Mouse (Mus musculus) B cell, adult 2 months (primary cell): Measurements from ENCODE around the gene Srgap2.

ENCODE experiments used
- DNase-seq, 2 experiments: peaks; one replicate each; pipeline ENCODE4 v3.0.0; 2022

Srgap2 gene

DNA sequence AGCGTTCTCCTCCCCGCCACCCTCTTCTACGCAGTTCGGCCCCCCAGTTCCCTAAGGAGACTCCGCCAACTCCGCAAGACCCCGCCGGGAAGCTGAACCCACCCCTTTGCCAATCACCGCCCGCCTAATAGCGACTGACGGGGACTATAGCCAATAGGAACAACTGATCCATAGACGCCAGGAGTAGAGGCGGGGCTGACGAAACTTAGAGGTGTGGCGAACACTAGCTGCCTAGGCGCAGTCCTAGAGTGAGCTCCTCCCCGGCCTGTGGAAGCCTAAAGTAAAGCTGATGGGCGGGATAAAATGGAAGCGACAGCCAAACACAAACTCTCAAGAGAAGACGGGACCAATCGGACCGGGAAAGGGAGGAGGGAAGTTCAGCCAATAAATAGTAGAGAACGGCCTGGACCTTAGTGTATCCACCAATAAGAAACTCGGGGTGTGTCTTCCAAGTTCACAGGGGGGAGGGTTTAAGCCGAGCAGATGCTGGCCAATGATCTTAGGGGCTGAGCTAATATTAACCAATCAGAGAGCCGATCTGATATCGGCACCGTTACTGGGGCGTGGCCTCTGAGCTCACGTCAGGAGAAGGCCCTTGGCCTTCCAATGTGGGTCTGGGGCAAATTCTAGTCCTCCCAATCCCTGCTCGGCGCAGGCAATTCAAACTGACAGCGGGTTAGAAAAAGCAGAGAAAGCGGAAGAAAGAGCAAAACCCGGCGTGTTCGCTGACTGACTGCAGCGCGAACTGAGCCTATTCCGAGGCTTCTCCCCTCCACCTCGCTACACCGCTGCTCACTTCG is at the start of gene Srgap2, which contains the start of gene Fam72a:
Srgap2 (minus strand) TSS at position 72 of the 800 bp plus-strand sequence.
Fam72a (plus strand) TSS at position 623 of the 800 bp plus-strand sequence.
- peak; percentile 93 to 96 for DNase-seq

GRCm38 (mm10) chr1:131573721-131574120 is 46.6 kb upstream of the Srgap2 start:
- peak; percentile 14 to 17 for DNase-seq

DNA sequence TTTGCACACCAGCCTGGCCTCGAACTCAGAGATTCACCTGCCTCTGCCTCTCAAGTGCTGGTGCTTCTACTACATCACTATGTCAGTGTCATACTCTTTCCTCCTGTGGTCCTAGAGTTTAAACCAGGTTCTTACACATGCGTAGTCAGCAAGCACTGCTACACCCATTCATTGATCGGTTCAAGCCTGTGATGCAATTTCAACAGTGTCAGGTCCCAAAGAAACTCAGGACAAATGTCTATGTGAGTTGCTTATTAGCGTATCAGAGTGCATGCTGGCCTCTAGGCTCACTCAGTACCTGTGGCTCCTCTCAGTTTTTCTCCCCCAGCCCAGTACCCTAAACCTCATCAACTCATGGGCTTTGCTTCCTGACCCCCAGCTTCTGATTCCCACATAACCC is 43.2 kb upstream of the Srgap2 start:
- DNase-seq, result no peak

DNA sequence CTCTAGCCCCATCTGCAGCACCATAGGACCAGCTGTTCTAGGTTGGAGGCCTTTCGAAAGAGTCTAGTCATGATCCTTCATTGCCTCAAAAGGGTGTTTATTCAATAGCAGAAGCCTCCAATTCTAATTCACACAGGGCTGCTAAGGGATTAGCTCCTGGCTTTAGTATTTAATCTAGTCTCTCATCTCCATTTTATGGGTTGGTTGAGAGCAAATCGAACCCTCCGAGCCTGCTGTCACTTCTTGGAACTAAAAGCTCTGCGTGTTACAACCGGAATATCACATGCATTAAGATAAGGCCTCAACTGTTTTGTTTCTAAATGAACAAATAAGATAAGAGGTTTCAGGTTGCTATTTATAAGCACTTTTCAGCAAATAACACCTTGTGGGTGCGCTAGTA is 42.6 kb upstream of the Srgap2 start:
- DNase-seq, result no peak

DNA sequence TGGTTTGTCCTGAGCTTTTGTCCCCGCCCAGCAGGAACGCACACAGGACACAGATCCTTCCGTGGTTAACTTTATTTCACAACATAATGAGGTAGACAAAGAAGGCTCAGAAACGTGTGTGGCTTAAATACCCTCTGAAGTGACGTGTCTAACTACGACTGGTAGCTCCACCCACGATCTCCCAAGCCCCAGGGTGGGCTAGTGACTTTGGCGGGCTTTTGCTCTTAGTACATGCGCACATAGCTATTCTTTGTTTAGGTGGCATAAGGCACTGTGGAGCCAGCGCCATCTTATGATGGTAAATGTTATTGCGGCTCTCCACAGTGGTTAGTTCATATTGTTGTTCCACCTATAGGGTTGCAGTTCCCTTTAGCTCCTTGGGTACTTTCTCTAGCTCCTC is 38.9 kb upstream of the Srgap2 start:
- peak; percentile 49 to 58 for DNase-seq

- DNase-seq, result no peak
Observed at GRCm38 (mm10) chr1:131562081-131562480, 34.9 kb upstream of the Srgap2 start.

DNA sequence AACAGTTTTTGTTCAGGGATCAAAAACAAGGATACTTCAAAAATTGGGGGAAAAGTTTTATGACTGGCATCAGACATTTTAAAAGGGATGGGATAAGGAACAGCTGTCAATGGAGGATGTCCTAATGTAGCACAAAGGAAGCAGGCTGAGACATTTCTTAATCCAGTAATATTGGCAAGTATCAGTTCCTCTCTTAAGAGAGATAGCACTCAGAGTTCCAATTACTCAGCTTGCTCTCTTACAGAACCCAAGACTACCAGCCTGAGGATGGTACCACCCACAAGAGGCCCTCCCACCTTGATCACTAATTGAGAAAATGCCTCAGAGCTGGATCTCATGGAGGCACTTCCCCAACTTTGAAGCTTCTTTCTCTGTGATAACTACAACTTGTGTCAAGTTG is 33.3 kb upstream of the Srgap2 start:
- no peak for DNase-seq

- peak; percentile 79 to 83 for DNase-seq
Observed at GRCm38 (mm10) chr1:131555042-131555812, 28.1 kb upstream of the Srgap2 start.

- no peak for DNase-seq
Observed at GRCm38 (mm10) chr1:131553428-131553827, 26.3 kb upstream of the Srgap2 start.

DNA sequence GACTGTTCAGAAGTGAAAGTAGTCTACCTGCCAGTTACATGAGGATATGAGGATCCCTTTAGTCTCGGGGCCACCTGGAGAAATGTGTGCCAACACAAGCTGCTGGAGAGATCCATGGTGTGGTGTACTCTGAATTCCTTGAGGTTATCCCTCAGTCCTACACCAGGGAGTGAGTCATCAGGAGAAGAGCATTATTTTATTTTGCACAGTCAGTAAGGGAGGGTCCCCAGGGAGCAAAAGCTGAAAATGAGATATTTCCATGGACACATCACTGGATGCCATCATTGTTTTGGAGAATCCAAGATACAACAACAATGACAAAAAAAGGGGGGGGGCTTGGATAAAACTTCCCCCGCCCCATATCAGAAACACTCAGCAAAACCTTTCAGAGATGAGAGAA is 24.8 kb upstream of the Srgap2 start:
- DNase-seq, result no peak

DNA sequence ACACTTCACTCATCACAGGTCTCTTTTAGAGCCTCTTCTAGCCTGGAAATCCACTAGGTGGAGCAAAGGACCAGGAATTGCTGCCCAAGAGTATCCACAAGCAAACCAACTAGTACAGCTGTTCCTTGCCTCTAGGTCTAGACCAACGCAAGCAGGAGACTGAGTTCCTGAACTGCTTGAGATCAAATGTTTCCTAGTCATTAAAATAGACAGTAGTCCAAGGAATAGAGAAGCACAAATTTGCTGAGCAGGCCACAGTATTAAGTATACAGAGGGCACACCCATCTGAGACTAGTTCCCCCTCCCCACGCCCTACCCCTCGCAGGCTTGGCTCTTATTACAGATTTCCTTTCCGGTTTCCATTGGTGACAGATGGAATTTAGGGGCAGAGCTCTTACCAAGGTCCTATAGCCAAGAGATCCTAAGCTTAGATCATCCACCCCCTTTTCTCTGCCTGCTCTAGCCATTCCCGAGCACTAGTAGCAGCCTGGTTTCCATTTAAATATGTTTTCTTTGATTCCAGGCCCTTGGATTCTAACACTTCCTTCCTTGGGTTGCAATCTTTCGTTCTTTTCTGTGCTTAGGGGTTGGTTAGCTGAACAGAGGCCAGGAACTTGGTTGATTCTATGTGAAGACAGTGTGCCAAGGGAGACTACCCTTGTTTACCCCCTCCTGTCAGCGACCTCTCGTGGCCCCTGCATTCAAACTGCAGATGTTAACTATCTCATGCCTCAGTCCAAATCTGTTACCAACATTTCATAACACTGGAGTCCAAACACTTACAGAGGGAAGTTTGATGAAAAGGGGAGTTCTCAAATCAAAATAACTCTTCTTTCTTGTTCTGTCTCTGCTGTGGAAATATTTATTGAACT is 21.6 kb upstream of the Srgap2 start:
- DNase-seq, result peak in 1 of 2 experiments; percentile 6

DNA sequence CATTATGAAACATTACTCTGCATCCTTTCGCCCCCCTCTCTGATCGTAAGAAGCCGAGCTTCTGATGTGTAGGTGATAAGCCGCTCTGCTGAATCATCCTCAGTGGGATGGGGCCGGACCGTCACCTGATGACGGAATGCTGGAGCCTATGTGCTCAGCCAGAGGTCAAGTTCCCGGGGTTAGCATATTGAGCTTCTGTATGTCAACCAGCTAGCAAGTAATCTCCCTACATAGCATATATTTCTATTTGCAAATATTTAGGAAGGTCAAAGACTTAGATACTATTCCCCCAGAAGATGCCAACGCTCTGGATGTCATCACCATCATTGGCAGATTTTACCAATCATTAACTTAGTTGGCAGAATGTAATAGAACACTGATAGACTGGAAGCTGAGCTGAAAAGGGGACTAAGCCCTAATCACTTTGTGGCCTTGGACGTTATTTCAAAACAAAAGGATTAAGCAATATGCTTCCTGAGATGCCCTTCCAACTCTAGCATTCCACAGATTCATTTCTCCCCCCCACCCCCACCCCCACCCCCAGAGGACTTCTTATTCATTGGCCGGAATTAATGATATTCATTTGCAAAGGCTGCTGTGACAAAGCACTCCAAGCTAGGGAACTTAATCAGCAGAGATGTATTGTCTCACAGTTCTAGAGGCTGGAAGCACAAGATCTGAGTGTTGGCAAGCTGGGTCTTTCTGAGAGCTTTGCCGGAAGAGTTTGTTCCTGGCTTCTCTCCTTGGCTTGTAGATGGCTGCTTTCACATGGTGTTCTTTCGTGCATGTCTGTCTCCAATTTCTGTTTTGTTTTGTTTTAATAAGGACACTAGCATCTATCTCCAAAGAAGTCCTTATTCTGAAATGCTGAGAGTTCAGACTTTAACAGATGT is 19.9 kb upstream of the Srgap2 start:
- no peak for DNase-seq

GRCm38 (mm10) chr1:131543886-131544565 is 16.9 kb upstream of the Srgap2 start:
- no peak for DNase-seq

DNA sequence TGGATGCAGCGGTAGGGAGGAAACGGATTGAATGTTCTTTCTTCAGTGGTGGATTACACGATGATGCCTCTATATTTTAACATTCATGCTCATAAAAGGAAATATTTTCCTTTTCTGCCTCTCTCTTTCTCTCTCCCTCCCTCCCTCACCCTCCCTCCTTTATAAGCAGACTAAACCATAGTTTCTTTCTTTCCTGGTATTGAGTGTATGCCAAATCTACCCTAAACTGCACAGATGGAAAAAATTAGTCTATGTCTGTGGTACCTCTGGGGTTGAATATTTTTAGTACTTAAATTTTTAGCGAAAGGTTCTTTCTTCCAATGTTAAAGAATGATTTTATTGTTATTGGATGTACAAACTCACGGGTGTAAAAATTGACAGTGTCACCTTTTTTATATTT is 14.8 kb upstream of the Srgap2 start:
- DNase-seq, result no peak

DNA sequence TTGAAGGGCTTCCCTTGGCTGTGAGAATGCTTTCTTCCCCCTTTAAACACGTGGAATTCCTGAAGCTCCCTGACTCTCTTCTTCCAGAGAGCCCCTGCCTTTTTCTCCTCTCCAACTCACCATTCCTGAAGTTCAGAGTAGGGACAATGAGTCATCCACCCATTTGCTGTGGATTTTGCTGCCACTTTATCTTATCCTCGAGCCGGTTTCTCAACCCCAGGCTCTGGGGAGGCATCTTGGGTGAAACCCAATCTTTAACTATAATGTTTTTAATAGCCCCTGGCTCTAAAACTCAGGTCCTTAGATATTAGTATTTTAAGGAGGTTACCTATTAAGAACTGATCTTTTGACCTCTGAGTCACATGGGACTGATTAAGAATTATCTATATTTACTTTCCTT is 14.3 kb upstream of the Srgap2 start:
- DNase-seq, result no peak

DNA sequence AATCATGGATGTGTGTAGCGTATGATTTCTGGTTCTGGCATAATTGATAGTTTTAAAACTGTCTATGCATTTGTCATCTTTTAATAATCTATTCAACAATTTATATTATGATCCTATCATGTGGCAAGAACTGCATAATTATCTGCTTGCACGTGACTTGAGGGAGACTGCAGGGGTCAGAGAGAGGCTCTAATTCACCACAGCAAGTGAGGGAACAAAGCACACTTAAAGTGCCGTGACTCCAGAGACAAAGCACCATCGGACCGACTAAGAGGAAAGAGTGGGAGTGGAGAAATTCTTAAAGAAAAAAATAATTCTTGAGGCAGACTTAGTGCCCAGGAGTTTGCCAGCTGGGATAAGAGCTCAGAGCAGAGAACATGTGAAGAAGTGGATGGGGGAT is 13.6 kb upstream of the Srgap2 start:
- DNase-seq, result no peak

- no peak for DNase-seq
Observed at GRCm38 (mm10) chr1:131539771-131540170, 12.6 kb upstream of the Srgap2 start.

DNA sequence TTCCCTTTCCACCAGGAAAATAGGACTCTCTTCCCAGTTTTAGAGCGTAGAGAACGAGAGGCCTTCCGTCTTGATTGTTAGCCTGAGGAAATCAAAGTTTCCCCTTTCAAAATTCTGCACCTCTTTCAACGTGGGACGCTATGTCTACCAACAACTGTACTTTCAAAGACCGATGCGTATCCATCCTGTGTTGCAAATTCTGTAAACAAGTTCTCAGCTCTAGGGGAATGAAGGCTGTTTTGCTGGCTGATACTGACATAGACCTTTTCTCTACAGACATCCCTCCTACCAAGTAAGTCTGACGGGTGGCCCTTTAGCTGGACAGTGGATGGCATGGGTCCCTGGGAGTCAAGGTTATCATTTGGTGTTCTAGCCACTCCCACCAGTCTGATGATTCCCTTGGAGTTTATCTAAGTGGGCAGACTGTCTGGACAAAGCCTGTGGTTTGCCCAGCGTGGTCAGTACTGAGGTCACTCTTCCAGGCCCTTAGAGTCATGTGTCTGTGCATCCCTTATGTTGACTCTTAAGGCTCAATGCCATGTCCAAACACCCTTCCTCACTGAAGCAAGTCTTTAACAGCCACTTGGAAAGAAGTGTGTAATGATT is 1.5 kb upstream of the Srgap2 start:
- DNase-seq, result peak; percentile 2 to 3

GRCm38 (mm10) chr1:131528081-131528507 is 942 bp upstream of the Srgap2 start:
- DNase-seq, result no peak

DNA sequence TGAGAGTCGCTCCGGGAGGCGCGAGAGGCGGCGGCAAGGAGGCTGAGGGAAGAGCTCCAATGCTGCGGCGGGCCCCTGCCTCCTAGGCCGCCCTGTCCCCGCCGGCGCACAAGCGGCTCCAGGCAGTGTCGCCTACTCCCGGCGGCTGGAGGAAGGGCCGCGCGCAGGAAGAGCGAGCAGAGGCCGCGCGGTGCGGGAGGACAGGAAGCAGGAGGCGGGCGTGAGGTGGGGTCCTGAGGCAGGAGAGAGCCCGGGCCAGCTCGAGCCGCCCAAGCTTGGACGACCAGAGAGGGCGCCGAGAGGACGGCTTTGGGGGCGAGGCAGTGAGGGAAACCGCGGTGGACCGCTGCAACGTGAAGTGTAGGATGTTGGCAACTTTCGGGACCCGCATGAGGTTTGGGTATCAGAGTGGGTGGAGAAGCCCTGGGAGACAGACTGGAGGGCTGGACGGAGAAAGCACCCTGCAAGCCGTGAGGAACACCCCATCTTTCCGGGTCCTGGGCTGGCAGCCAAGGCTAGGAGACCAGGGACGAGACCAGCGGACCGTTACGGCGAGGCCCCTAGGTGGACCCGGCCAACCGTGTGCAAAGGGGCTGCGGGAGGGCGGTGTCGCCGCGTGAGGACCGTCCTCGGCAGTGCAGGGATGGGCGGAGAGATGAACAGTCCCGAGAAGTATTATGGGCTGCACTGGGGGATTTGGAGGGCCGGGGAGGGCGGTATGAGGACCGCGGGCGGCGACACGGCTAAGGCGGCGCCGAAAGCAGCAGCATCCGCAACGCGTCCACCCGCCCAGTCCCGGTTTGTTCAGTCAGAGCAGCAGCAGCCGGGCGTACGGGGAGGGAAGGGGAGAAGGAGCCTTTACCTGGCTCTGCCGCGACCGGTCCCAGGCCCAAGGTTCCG is 531 bp downstream of the Srgap2 start:
- DNase-seq, result peak; percentile 43 to 60
